In the genomic region with DNA sequence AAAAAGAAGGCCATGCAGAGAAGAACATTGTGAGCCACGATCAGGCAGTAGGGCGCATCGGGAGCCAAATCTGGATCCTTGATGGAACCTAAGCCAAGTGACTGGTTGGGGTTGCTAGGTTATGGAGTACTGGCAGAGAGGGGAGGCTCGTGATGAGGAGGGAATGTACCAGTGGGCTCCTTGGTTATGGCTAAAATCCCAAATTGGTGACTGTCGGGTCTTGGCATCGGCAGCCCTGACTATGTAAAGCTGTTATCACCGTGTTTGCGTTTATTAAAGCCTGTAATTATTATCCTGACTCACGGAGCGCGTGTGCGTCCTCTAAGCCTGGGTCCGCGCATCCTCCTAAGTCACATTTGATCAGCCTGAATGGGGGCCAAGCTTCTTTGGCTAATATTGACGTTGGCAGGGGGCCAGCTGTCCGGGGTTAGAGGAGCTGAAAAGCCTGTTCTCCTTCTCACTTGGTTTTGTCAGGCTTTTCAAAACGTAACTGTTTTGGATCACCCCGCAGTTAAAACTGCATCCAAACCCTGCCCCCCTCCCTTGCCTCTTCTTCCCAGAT, we compare ENCODE assay signal across 8 mouse cellular contexts.
A peak's percentile ranks its signal among the peaks of the same experiment; 100 is the strongest.
DNase-seq lines count a peak whose midpoint lies in the region; ATAC-seq and TF ChIP-seq lines count a peak whose summit lies in the region.

No protein-coding gene starts in this region.

- H3K9ac ChIP-seq in forebrain, embryonic 15.5 days (replicated peaks): no peak overlapping the region
- H3K9ac ChIP-seq in lung, postnatal 0 days (replicated peaks; ENCODE audit: low read depth): no peak overlapping the region

- no peaks in the 10 kb centered on the region for H3K36me3 ChIP-seq in forebrain, embryonic 15.5 days
- no peaks in the 10 kb centered on the region for H3K36me3 ChIP-seq in lung, postnatal 0 days (ENCODE audit: insufficient read depth, low read length)

- intact Hi-C loops in heart, postnatal 14 days (cut with DNase I): no loop called here

- no peak for TF ChIP-seq EP300 in lung, postnatal 0 days (IDR thresholded peaks at IDR 0.05)

- peak overlapping the region; percentile 18 for H3K4me3 ChIP-seq in forebrain, embryonic 15.5 days
- no peak overlapping the region for H3K4me3 ChIP-seq in lung, postnatal 0 days (ENCODE audit: low read depth, low read length)

- DNase-seq in embryo, embryonic 10.5 days (ENCODE audit: low spot score): peak; percentile 27
- DNase-seq in embryo, embryonic 9.5 days (ENCODE audit: extremely low spot score): no peak
- peak; percentile 71 to 73 for DNase-seq in heart, postnatal 14 days
- peak; percentile 67 to 79 for DNase-seq in kidney, postnatal 36 days
- peak; percentile 52 for DNase-seq in lung, postnatal 0 days (ENCODE audit: low spot score)
- peak; percentile 52 for DNase-seq in retina, postnatal 7 days (ENCODE audit: low read depth, low spot score)
- no peak for DNase-seq in thymus, postnatal 10 days (ENCODE audit: low spot score in 2 of 2)

- 8% methylated on average over 18 of the region's 18 CpGs for WGBS in forebrain, embryonic 15.5 days
- WGBS in lung, postnatal 0 days: 26% methylated on average over 18 of the region's 18 CpGs

- ATAC-seq in forebrain, embryonic 15.5 days (replicated peaks): peak; percentile 83
- ATAC-seq in lung, postnatal 0 days: peak; percentile 66

- no peak for TF ChIP-seq CTCF in lung, postnatal 0 days (IDR thresholded peaks at IDR 0.05)

- 0 out of 2 replicates have a peak overlapping the region, but pooled peaks have one; percentile 31 for H3K27ac ChIP-seq in forebrain, embryonic 15.5 days (replicated peaks)
- no peak overlapping the region for H3K27ac ChIP-seq in lung, postnatal 0 days (ENCODE audit: low read length)

- H3K9me3 ChIP-seq in forebrain, embryonic 15.5 days: no peaks in the 10 kb centered on the region
- H3K9me3 ChIP-seq in lung, postnatal 0 days (ENCODE audit: low read length): no peaks in the 10 kb centered on the region

- H3K4me1 ChIP-seq in forebrain, embryonic 15.5 days: peaks cover 20% of the 10 kb centered on the region
- H3K4me1 ChIP-seq in lung, postnatal 0 days (ENCODE audit: insufficient read depth, low read depth, low read length): peaks cover 8% of the 10 kb centered on the region; the same call in 1 of the 2 replicates

- peak overlapping the region; percentile 44 for H3K4me2 ChIP-seq in forebrain, embryonic 15.5 days (replicated peaks)
- H3K4me2 ChIP-seq in lung, postnatal 0 days (replicated peaks; ENCODE audit: low read depth, low read length): peak overlapping the region; percentile 27; the same call in 1 of the 2 replicates

- no peaks in the 10 kb centered on the region for H3K27me3 ChIP-seq in forebrain, embryonic 15.5 days
- no peaks in the 10 kb centered on the region for H3K27me3 ChIP-seq in lung, postnatal 0 days (replicated peaks; ENCODE audit: insufficient read depth, low read length)

Comparison
In these comparisons a context has a peak if more than half of its experiments do, and no peak if none do; other contexts are left out.
1. DNase-seq: peak in embryo, embryonic 10.5 days (single experiment), heart, postnatal 14 days (2 of 2), kidney, postnatal 36 days (2 of 2), lung, postnatal 0 days (single experiment) and retina, postnatal 7 days (single experiment); none in embryo, embryonic 9.5 days (single experiment) and thymus, postnatal 10 days (0 of 2).